Mouse (Mus musculus) kidney, postnatal 36 days (tissue): ENCODE results near the gene Utrn.

Experiments used
- DNase-seq, 2 experiments: peaks; one replicate each; pipeline ENCODE4 v3.0.0; 2021 to 2022; ENCODE audit warnings: mixed read lengths in 2 of 2

The Utrn gene

DNA sequence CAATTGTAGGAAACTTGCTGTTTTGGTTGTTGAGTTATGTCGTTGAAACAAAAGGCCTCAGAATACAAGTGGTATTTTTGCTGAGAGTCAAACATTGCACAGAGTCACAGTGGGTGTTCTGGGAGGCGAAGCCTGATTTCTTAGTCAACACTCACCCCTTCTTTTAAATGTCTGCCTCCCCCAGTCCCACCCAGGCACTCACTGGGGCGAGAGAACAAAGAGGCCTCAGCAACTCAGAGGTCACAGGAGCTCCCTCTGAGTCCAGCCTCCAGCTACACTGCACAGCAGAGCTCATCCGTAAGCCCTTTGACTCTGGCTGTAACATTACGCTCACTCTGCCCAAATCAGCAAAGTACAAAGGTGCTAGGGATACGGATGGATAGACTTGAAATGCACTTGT is 77.1 kb downstream of the Utrn start:
- no peak for DNase-seq

DNA sequence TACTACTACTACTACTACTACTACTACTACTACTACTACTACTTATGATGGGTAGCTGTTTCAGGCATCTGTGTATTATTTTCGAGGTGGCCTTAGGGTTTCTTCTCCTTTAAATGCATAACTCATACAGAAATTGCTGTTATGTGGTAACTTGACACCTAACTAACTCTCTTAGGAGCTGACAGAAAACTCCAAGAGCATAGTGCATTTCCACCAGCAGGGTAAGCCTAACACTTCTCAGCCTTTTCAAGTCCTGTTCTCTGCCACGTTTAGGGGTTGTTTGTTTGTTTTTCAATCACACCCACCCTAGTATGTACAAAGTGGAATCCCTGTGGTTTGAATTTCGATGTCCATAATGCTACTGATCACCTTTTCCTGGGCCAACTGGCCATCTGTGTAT is 78.3 kb downstream of the Utrn start:
- no peak for DNase-seq

DNA sequence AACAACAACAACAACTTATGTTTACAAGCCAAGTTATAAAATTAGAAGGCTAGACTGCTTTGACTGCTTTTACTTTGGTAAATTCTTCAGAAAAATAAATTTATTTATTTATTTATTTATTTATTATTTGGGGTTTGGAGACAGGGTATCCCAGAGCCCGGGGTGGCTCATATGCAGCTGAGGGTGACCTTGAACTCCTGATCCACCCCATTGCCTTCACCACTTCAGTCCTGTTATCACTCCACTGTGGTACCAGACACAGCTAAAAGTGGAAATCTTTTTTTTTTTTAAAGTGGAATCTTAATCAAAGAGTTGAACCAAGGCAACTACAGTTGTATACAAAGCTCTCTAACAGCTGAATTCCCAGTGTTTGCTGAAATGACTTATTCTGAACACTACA is 80.6 kb downstream of the Utrn start:
- no peak for DNase-seq

- DNase-seq = no peak
These were observed 81.2 kb downstream of the Utrn start for GRCm38 (mm10) chr10:12787965-12788364.

DNA sequence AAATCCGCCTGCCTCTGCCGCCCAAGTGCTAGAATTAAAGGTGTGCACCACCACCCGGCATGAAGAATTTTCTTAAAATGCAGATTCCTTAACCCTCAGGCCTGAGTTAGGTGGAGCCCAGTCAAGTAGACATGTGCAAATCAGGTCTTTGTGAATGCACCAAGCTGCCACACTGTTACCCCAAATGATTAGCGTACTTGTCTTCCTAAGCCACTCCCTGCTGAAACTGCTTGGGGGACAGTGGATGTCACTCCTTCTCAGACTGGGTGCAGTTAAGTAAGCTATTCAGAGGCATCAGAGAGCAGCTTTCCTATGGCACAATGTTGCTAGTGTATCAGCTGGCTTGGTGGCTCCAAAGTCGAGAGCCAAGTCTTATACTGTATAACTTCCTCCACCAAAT is 83.9 kb downstream of the Utrn start:
- DNase-seq = no peak

- DNase-seq = peak; percentile 22 to 51
These were observed 87.7 kb downstream of the Utrn start for GRCm38 (mm10) chr10:12781381-12781907.

GRCm38 (mm10) chr10:12773178-12773577 is 96.0 kb downstream of the Utrn start:
- DNase-seq = no peak

- DNase-seq = no peak
These were observed 97.7 kb downstream of the Utrn start for GRCm38 (mm10) chr10:12771511-12771910.

GRCm38 (mm10) chr10:12762668-12763067 is 106.5 kb downstream of the Utrn start:
- DNase-seq = no peak

DNA sequence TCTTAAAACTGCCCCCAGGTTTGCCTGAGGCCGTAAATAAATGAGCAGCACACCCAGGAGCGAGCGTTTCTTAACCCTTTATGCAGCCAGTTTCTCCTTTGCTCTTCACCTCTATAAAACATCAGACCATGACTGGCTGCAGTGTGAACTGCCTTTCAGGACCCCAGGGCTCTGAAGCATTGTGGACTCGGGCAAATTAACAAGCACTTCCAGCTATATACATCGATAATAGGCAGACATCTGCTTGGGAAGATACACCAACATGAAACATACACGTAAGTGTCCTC is 110.5 kb downstream of the Utrn start:
- DNase-seq = no peak

DNA sequence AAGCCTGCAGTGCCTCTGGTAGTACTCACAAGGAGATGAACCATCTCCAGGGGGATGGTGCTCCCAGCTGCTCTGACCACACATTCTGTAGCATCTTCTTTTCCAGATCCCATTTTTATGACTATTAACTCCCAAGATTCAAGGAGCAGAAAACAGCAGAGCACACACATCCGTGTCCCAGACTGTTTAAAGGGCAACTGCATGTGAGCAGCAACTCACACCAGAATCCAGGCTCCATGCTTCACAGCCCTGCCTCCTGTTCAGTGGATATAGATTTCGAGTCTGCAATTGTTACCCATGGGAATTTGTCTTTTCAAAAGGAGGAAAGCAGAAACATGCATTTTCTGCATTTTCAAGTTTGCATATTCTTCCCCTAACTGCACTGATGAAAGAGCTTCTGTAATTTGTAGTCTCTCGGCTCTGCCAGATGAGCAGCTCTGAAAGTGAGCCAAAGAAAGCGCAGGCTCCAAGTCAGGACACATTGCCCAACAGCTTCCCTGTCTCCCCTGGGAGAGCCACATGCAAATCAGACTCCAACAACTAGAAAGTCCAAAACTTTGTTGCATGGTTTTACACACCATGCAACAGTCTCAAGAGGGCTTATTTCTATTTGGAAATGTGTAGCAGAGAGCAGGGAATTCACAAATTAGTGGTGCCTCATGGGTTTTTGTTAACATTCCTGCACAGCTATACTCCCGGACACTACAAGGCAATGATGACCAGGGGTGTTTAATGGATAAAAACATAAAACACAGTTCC is 111.0 kb downstream of the Utrn start:
- DNase-seq = peak; percentile 60 to 62

GRCm38 (mm10) chr10:12756692-12757091 is 112.5 kb downstream of the Utrn start:
- DNase-seq = no peak

DNA sequence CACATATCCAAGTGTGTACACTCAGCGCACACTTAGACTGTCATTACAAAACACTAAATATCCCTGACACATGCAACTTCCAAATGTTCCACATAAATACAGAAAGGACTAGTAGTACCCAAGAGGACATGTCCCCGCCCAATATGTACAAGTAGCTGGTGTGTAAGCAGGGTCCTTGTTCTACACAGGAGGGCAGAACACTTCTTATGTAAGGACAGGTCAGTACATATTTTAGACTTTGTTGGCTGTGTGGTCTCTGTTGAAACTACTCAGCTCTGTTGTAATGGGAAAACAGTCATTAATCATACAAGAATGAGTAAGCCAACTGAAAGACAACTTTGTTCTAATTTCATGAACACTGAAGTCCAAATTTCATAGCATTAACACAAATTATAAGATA is 114.3 kb downstream of the Utrn start:
- DNase-seq = no peak

GRCm38 (mm10) chr10:12754166-12754565 is 115.0 kb downstream of the Utrn start:
- DNase-seq = no peak

GRCm38 (mm10) chr10:12743717-12744116 is 125.4 kb downstream of the Utrn start:
- DNase-seq = no peak

GRCm38 (mm10) chr10:12739302-12739987 is 129.7 kb downstream of the Utrn start:
- DNase-seq = no peak

DNA sequence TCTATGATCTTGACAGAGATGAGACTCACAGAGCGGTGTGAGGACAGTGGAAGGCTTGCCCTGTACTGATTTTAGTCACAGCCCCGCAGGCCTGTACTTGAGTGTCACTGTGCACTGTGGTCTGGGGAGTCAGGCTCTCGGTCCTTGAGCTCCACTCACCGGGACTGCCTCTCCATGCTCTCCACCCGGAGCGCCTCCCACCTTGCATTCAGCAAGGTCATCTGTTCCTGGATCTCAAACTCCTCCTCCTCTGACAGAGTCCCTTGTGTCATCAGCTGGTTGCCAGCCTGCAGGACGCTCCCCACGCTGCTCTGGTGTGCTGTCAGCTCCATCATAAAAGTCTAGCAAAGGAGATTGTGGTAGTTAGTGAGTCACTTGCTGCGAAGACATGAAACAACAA is 131.2 kb downstream of the Utrn start:
- peak; percentile 8 to 25 for DNase-seq

DNA sequence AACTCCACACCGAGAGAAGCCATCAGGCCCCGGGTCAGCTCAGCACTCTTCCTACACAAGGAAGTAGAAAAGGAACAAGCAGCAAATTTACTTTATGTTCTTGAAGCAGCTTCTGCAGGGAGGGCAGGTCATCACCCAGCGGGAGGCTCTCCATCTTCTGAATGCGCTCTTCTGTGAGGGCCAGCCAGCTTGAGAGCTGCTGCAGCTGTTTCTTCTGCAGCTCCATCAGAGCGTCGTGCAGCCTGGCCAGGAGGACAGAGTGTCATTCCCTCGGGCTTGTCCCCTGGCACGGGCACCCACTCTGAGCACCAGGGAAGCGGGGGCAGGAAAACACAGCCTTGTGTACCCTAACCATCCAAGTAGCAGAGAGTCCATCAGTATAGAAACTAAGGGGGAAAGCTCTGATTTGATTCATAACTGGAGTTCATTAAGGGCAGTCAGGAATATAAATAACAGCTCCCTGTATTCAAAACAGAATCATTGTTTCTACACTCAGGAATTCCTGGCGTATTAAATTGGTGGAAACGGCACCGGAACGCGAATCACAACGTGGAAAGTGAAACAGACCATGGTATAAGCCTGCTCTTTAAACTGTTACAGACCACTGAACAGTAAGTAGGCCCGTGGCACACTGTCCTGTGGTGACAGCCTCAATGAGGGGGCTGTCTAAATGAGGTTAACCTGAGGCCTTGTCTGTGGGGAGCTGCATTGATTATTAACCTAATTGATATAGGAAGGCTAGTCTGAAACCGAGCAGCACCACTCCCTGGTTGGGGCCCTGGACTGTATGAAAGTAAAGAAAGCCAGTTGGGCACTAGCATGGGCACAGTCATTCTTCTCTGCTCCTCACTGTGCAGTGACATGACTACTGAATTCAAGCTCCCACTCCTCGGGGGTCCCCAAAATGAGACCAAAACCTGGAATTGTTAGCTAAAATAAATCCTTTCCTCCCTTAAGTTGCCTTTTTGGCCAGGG is 132.0 kb downstream of the Utrn start:
- peak; percentile 35 to 49 for DNase-seq

DNA sequence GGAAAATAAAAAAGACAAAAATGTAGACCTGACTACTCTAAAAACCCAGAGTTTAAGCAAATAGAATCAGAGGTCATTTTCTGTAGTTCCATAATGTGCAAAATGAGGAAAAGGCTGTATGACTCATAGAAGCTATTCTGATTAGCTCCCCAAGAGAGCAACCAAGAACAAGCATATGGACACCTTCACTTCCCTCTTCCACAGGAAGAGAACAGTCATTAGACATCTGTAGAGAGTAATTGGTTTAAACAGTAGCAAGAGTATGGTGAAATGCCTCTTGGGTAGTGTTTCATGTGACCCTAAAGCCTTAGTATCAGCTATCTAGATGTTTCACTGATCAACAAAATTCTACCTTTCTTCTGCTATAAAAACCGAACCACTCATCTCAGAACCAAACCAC is 133.5 kb downstream of the Utrn start:
- no peak for DNase-seq

GRCm38 (mm10) chr10:12731459-12731858 is 137.7 kb downstream of the Utrn start:
- no peak for DNase-seq

GRCm38 (mm10) chr10:12729635-12730034 is 139.5 kb downstream of the Utrn start:
- no peak for DNase-seq

DNA sequence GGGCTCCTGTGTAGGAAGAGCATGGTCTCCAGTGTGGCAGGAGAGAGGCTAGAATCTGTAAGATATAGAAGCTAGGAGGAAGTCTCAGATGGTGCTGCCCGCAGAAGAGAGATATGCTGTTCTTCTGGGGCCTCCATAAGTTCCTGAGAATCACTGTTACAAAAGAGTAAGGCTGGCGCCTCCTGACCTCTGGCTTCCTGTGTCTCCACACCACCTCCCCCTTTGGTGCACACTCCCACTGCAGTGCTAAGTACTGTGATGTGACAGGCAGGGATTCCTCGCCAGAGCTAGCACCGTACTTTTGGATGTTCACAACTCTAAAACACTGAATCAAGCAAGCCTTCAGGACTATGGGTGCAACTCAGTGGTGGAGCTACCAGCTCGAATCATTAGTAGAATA is 140.1 kb downstream of the Utrn start:
- DNase-seq = no peak

- no peak for DNase-seq
These were observed 141.3 kb downstream of the Utrn start for GRCm38 (mm10) chr10:12727881-12728280.
